Mouse (Mus musculus) kidney, postnatal 0 days (tissue): ENCODE results near the gene Hnrnpu. TPM values are rescaled to one million over a fixed set of nuclear protein-coding genes. Genes with fewer than 3 reads are reported as not detected.

Experiments
- ATAC-seq: fragments of 200-750 bp; cut with Nextera tagmentation; replicated peaks from 2 replicates; pipeline ENCODE4 v1.8.0; 2017; ENCODE audit warnings: low read depth, moderate number of reproducible peaks, moderate TSS enrichment, moderate library complexity; ENCODE audit not compliant: low FRiP score
- DNase-seq: peaks from one replicate; pipeline ENCODE4 v3.0.0-alpha.2; 2016; ENCODE audit warnings: low spot score
- H3K27ac ChIP-seq: fragments of 300-500 bp; sonication (generic); 2 replicates; pipeline ENCODE4 v1.5.1; 2014; ENCODE audit warnings: mild to moderate bottlenecking
- H3K27me3 ChIP-seq: fragments of 300-500 bp; sonication (generic); 2 replicates; pipeline ENCODE4 v1.6.1; 2014; ENCODE audit warnings: low read length, mixed read lengths; ENCODE audit not compliant: insufficient read depth
- H3K36me3 ChIP-seq: fragments of 300-500 bp; sonication (generic); 2 replicates; pipeline ENCODE4 v1.6.1; 2014; ENCODE audit warnings: low read length, mixed read lengths; ENCODE audit not compliant: insufficient read depth
- H3K4me1 ChIP-seq: fragments of 300-500 bp; sonication (generic); replicated peaks from 2 replicates; pipeline ENCODE4 v1.6.1; 2014; ENCODE audit warnings: antibody characterized with exemption, low read length, mixed read lengths; ENCODE audit not compliant: insufficient read depth
- H3K4me2 ChIP-seq: fragments of 300-500 bp; sonication (generic); 2 replicates; pipeline ENCODE4 v1.6.1; 2014; ENCODE audit warnings: mild to moderate bottlenecking, low read length, moderate library complexity, mixed read lengths
- H3K4me3 ChIP-seq: fragments of 300-500 bp; sonication (generic); replicated peaks from 2 replicates; pipeline ENCODE4 v1.5.1; 2014; ENCODE audit warnings: low read depth, low read length
- H3K9ac ChIP-seq: fragments of 300-500 bp; sonication (generic); 2 replicates; pipeline ENCODE4 v1.6.1; 2014; ENCODE audit warnings: low read depth, low read length
- H3K9me3 ChIP-seq: fragments of 300-500 bp; sonication (generic); replicated peaks from 2 replicates; pipeline ENCODE4 v1.6.1; 2016; ENCODE audit warnings: low read length, inconsistent platforms, mixed read lengths
- CTCF ChIP-seq: IDR thresholded peaks from 2 replicates; pipeline ENCODE4 v1.5.1; 2016; ENCODE audit warnings: antibody characterized with exemption, low read depth, mild to moderate bottlenecking, moderate library complexity
- WGBS: fragments of 180-500 bp; shearing (Covaris S2); extraction: QIAGEN DNeasy Blood & Tissue Kit; methylation state at CpG from one replicate; pipeline ENCODE4 v1.1.7; 2014; 5-methylcytosine and 5-hydroxymethylcytosine counted together
- polyA plus RNA-seq: library from polyadenylated mRNA; unstranded; fragments of >200 nt; fragmentation: Nextera tagmentation; extraction: Ambion mirVana; gene quantifications from 2 replicates; pipeline ENCODE4 v1.2.1, GENCODE M21; 2015

The Hnrnpu gene
- polyA plus RNA-seq, 1 experiment from 2014 or later = 302 TPM

DNA sequence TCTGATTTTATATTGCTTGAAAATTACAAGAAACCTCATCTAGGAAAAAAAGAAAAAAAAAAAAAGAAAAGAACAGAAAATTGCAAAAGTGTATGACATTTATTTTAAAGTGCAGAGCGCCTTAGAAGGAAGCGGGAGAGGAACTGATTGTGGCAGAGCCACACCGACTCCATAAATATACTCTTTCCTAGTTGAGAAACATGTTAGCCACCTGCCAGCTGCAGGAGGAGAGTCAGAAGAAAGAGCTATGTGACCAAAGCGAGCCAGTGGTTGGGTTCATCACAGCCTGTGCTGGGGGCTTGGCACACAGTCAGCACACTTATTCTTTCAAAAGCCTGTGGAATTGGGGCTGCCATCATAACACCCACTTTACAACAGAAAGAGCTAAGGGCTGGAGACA, 35.1 kb upstream of the Hnrnpu start:
- TF ChIP-seq CTCF = no peak
- Histone ChIP-seq H3K9ac (no peak overlapping the region), H3K36me3 (no peaks in the 10 kb centered on the region), H3K27ac (no peak overlapping the region), H3K4me2 (no peak overlapping the region), H3K4me1 (no peaks in the 10 kb centered on the region), H3K27me3 (no peaks in the 10 kb centered on the region), H3K9me3 (no peaks in the 10 kb centered on the region), H3K4me3 (no peak overlapping the region)
- ATAC-seq (no peak), DNase-seq (no peak)
- 84% methylated on average over 4 of the region's 4 CpGs for WGBS

DNA sequence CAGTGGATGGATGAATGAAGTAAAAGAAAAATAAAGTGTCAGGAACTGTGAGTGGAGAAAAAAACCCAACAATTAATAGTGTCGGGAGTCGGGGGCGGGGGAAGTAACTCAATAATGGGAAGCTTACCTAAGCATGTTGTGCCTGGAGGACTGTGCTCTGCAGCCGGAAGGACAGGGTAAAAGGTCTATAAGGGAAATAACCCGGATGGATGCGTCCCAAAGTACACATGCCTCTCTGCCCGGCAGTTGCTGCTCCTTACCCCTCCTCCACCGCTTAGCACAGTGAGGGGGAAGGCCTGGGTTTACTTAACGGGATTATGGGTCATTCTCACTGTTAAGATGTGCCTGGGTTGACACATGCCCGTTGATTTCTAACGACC, 31.7 kb upstream of the Hnrnpu start:
- H3K36me3 ChIP-seq = no peaks in the 10 kb centered on the region
- no peaks in the 10 kb centered on the region for H3K27me3 ChIP-seq
- 1% methylated on average over 11 of the region's 11 CpGs for WGBS
- H3K27ac ChIP-seq = peak overlapping the region; percentile 85
- peak; percentile 91 for ATAC-seq
- peak; percentile 76 for DNase-seq
- TF ChIP-seq CTCF = no peak
- H3K4me1 ChIP-seq = no peaks in the 10 kb centered on the region
- H3K4me3 ChIP-seq = peak overlapping the region; percentile 39
- no peaks in the 10 kb centered on the region for H3K9me3 ChIP-seq
- peak overlapping the region; percentile 57 for H3K9ac ChIP-seq
- H3K4me2 ChIP-seq = peak overlapping the region; percentile 68

DNA sequence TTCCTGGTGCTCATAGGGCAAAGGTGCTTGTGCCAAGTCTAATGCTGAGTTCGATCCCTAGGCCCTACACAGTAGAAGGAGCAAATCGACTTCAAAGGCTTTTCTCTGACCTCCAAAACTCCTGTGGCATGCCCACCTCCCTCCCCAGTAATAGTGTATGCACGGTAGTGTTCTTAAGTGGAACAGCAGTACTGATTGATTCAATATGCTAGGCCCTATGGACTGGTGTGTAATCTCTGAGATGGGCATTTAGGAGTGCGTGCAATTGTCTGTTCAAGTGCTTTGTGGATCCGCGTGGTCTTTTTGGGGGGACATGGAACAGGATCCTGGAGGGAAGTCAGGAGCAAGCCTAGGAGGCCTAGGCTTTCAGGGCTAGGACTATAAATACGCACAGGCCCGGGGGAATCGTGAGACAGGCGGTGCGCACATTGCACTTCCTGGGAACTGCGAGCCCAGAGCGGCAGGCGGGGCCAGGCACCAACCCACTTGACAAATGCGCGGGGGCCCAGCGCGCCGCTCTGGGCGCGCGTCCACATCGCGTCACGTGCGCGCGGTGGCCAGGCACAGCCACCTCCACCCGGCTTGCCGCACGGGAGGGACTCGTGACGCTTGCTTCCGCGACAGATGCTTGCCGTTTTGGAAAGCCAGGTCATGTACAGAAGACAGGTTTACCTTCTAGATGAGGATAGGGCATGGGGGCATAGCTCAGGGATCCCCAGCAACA, 31.1 kb upstream of the Hnrnpu start:
- H3K4me3 ChIP-seq = peak overlapping the region; percentile 39
- ATAC-seq (peak; percentile 97), DNase-seq (peak; percentile 90)
- 2% methylated on average over 36 of the region's 36 CpGs for WGBS
- H3K27ac ChIP-seq = peak overlapping the region; percentile 85
- no peak for TF ChIP-seq CTCF
- H3K9me3 ChIP-seq = no peaks in the 10 kb centered on the region
- H3K4me1 ChIP-seq = no peaks in the 10 kb centered on the region
- peak overlapping the region; percentile 68 for H3K4me2 ChIP-seq
- H3K36me3 ChIP-seq = no peaks in the 10 kb centered on the region
- peak overlapping the region; percentile 57 for H3K9ac ChIP-seq
- no peaks in the 10 kb centered on the region for H3K27me3 ChIP-seq

DNA sequence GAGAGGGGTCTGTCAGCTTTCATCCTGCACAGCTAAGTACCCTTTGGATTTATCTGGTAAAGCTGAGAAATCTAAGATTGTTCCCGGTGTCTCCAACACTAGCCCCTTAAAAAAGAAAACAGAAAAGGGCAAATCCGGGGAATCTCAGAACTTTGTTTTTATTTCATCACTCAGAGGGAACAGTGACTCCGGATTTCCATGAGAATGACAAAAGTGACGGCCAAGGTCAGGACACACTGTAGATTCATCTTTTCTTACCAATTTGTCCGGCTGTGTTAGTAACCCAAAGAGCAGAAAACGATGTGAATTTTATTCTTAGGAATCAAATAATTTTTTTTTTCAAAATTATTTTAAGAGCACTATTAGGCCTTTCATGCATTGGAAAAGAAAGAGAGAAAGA, 30.5 kb upstream of the Hnrnpu start:
- H3K9me3 ChIP-seq = no peaks in the 10 kb centered on the region
- no peak overlapping the region for H3K9ac ChIP-seq
- H3K4me2 ChIP-seq = peak overlapping the region; percentile 68; the same call in 1 of the 2 replicates
- no peaks in the 10 kb centered on the region for H3K36me3 ChIP-seq
- no peak for ATAC-seq
- TF ChIP-seq CTCF = no peak
- no peaks in the 10 kb centered on the region for H3K4me1 ChIP-seq
- no peaks in the 10 kb centered on the region for H3K27me3 ChIP-seq
- WGBS = 42% methylated on average over 6 of the region's 6 CpGs
- H3K4me3 ChIP-seq = no peak overlapping the region
- H3K27ac ChIP-seq = peak overlapping the region; percentile 85; the same call in 1 of the 2 replicates
- DNase-seq = no peak

DNA sequence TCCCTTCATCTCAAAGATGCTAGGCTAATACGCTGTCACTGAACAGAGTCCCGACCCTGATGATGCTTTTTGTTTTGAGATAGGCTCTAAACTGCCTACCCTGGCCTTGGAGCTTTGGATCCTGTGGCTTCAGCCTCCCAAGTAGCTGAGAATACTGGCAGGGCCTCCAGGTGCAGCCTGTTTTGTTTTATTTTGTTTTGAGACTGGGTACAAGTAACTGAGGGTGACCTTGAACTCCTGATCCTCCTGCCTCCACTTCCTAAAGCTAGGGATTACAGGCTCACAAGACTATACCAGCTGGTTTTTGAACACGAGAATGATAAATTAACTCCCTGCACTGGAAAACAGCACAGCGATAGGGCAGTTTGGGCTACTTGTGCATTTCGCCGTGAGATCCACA, 27.6 kb upstream of the Hnrnpu start:
- no peak for DNase-seq

DNA sequence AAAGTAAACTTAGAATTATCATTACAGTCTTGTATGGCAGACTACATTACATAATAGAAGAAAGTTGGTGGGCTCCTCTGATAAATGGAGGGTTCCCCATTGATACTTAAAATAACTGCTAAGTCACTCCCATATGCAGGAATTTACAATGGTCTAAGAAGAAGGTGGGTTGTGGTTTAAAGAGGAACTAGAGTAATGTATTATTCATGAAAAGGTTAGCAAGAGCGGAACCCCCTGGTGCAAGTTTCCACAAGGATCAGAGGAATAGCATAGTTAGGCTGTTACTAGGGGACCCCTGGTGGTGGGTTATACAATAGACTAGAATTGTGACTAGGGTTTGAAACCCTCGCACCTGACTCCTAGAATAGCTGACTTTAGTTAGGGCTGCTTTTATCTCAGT, 23.1 kb upstream of the Hnrnpu start:
- H3K27me3 ChIP-seq = no peaks in the 10 kb centered on the region
- DNase-seq = no peak
- no peaks in the 10 kb centered on the region for H3K4me1 ChIP-seq
- peak; percentile 31; the same call in 1 of the 2 replicates for TF ChIP-seq CTCF
- no peak overlapping the region for H3K27ac ChIP-seq
- no peaks in the 10 kb centered on the region for H3K36me3 ChIP-seq
- WGBS = 82% methylated on average over 2 of the region's 2 CpGs
- H3K4me3 ChIP-seq = no peak overlapping the region
- ATAC-seq = no peak
- no peaks in the 10 kb centered on the region for H3K9me3 ChIP-seq
- H3K4me2 ChIP-seq = no peak overlapping the region
- H3K9ac ChIP-seq = no peak overlapping the region

More for the DNA sequence above, 27.6 kb upstream of the Hnrnpu start:
- no peak for TF ChIP-seq CTCF
- WGBS = 80% methylated on average over 6 of the region's 6 CpGs
- no peaks in the 10 kb centered on the region for H3K4me1 ChIP-seq
- no peaks in the 10 kb centered on the region for H3K36me3 ChIP-seq
- no peaks in the 10 kb centered on the region for H3K27me3 ChIP-seq
- ATAC-seq = no peak
- H3K4me3 ChIP-seq = no peak overlapping the region
- no peak overlapping the region for H3K27ac ChIP-seq
- H3K9ac ChIP-seq = no peak overlapping the region
- H3K4me2 ChIP-seq = no peak overlapping the region
- H3K9me3 ChIP-seq = no peaks in the 10 kb centered on the region
